Mouse (Mus musculus) hindbrain, embryonic 12.5 days (tissue): ENCODE data around the gene Pea15a. TPM values are rescaled to one million over a fixed set of nuclear protein-coding genes. Genes with fewer than 3 reads are reported as not detected.

ENCODE experiments used
- ATAC-seq: fragments of 200-750 bp; cut with Nextera tagmentation; 2 replicates; pipeline ENCODE4 v1.8.0; 2017; ENCODE audit warnings: moderate TSS enrichment; ENCODE audit not compliant: low FRiP score
- H3K27ac ChIP-seq: fragments of 300-500 bp; sonication (generic); 2 replicates; pipeline ENCODE4 v1.5.1; 2016; ENCODE audit warnings: mild to moderate bottlenecking
- H3K27me3 ChIP-seq: fragments of 300-500 bp; sonication (generic); 2 replicates; pipeline ENCODE4 v1.6.1; 2016; ENCODE audit warnings: mild to moderate bottlenecking
- H3K36me3 ChIP-seq: fragments of 300-500 bp; sonication (generic); 2 replicates; pipeline ENCODE4 v1.6.1; 2016; ENCODE audit warnings: mild to moderate bottlenecking
- H3K4me1 ChIP-seq: fragments of 300-500 bp; sonication (generic); 2 replicates; pipeline ENCODE4 v1.6.1; 2016
- H3K4me2 ChIP-seq: fragments of 300-500 bp; sonication (generic); replicated peaks from 2 replicates; pipeline ENCODE4 v1.6.1; 2016; ENCODE audit warnings: mild to moderate bottlenecking
- H3K4me3 ChIP-seq: fragments of 300-500 bp; sonication (generic); 2 replicates; pipeline ENCODE4 v1.5.1; 2016; ENCODE audit warnings: mild to moderate bottlenecking
- H3K9ac ChIP-seq: fragments of 300-500 bp; sonication (generic); 2 replicates; pipeline ENCODE4 v1.6.1; 2016; ENCODE audit warnings: mild to moderate bottlenecking, moderate library complexity
- H3K9me3 ChIP-seq: fragments of 300-500 bp; sonication (generic); replicated peaks from 2 replicates; pipeline ENCODE4 v1.6.1; 2016; ENCODE audit warnings: mild to moderate bottlenecking
- WGBS: fragments of 180-500 bp; shearing (Covaris S2); methylation state at CpG from one replicate; pipeline ENCODE4 v1.1.7; 2016; 5-methylcytosine and 5-hydroxymethylcytosine counted together
- polyA plus RNA-seq: library from polyadenylated mRNA; unstranded; fragments of >200 nt; fragmentation: Nextera tagmentation; extraction: Ambion mirVana; gene quantifications from 2 replicates; pipeline ENCODE4 v1.2.1, GENCODE M21; 2016

The Pea15a gene
- polyA plus RNA-seq, 1 experiment from 2014 or later, result 363 TPM

GRCm38 (mm10) chr1:172203566-172203965 is 3.0 kb downstream of the Pea15a start:
- no peaks in the 10 kb centered on the region for H3K9me3 ChIP-seq
- ATAC-seq, result no peak
- H3K4me1 ChIP-seq, result peaks cover 76% of the 10 kb centered on the region
- 5% methylated on average over 4 of the region's 4 CpGs for WGBS
- no peaks in the 10 kb centered on the region for H3K27me3 ChIP-seq
- peak overlapping the region; percentile 93 for H3K27ac ChIP-seq
- peaks cover 21% of the 10 kb centered on the region for H3K36me3 ChIP-seq
- peak overlapping the region; percentile 96 for H3K9ac ChIP-seq
- H3K4me2 ChIP-seq, result peak overlapping the region; percentile 88
- peak overlapping the region; percentile 74 for H3K4me3 ChIP-seq

- 0 out of 2 replicates have a peak overlapping the region, but pooled peaks have one; percentile 74 for H3K4me3 ChIP-seq
- H3K36me3 ChIP-seq, result peaks cover 27% of the 10 kb centered on the region
- 14% methylated on average over 2 of the region's 2 CpGs for WGBS
- H3K4me1 ChIP-seq, result peaks cover 76% of the 10 kb centered on the region
- H3K27me3 ChIP-seq, result no peaks in the 10 kb centered on the region
- peak; percentile 53 for ATAC-seq
- H3K9me3 ChIP-seq, result no peaks in the 10 kb centered on the region
- H3K4me2 ChIP-seq, result peak overlapping the region; percentile 88
- peak overlapping the region; percentile 93 for H3K27ac ChIP-seq
- peak overlapping the region; percentile 96 for H3K9ac ChIP-seq
These were observed 3.6 kb downstream of the Pea15a start for GRCm38 (mm10) chr1:172202894-172203522.

GRCm38 (mm10) chr1:172201967-172202880 is 4.4 kb downstream of the Pea15a start:
- Histone ChIP-seq H3K4me3 (peak overlapping the region; percentile 18), H3K9ac (peak overlapping the region; percentile 96; the same call in 1 of the 2 replicates), H3K9me3 (no peaks in the 10 kb centered on the region), H3K4me2 (peak overlapping the region; percentile 88), H3K4me1 (peaks cover 72% of the 10 kb centered on the region), H3K27me3 (no peaks in the 10 kb centered on the region), H3K36me3 (peaks cover 35% of the 10 kb centered on the region), H3K27ac (peak overlapping the region; percentile 93)
- WGBS, result 10% methylated on average over 14 of the region's 14 CpGs
- peak; percentile 6; the same call in 1 of the 2 replicates for ATAC-seq

- Histone ChIP-seq H3K4me3 (0 out of 2 replicates have a peak overlapping the region, but pooled peaks have one; percentile 2), H3K4me2 (peak overlapping the region; percentile 35), H3K4me1 (peaks cover 63% of the 10 kb centered on the region), H3K9ac (peak overlapping the region; percentile 10; the same call in 1 of the 2 replicates), H3K27ac (peak overlapping the region; percentile 93), H3K27me3 (no peaks in the 10 kb centered on the region), H3K9me3 (no peaks in the 10 kb centered on the region), H3K36me3 (peaks cover 47% of the 10 kb centered on the region)
- peak; percentile 72 for ATAC-seq
- 25% methylated on average over 6 of the region's 7 CpGs for WGBS
These were observed 5.6 kb downstream of the Pea15a start for GRCm38 (mm10) chr1:172200871-172201447.

- Histone ChIP-seq H3K9me3 (no peaks in the 10 kb centered on the region), H3K36me3 (peaks cover 54% of the 10 kb centered on the region), H3K27ac (peak overlapping the region; percentile 93), H3K4me1 (peaks cover 55% of the 10 kb centered on the region), H3K4me3 (no peak overlapping the region), H3K27me3 (no peaks in the 10 kb centered on the region), H3K9ac (peak overlapping the region; percentile 10; the same call in 1 of the 2 replicates), H3K4me2 (peak overlapping the region; percentile 35; the same call in 1 of the 2 replicates)
- no peak for ATAC-seq
- WGBS, result 62% methylated on average over 5 of the region's 5 CpGs
These were observed 6.4 kb downstream of the Pea15a start for GRCm38 (mm10) chr1:172200161-172200560.

- Histone ChIP-seq H3K4me2 (no peak overlapping the region), H3K4me3 (no peak overlapping the region), H3K4me1 (peaks cover 46% of the 10 kb centered on the region), H3K9me3 (no peaks in the 10 kb centered on the region), H3K9ac (no peak overlapping the region), H3K27me3 (no peaks in the 10 kb centered on the region), H3K27ac (no peak overlapping the region), H3K36me3 (peaks cover 65% of the 10 kb centered on the region)
- WGBS, result 97% methylated on average over 4 of the region's 4 CpGs
- ATAC-seq, result no peak
These were observed 7.6 kb downstream of the Pea15a start for GRCm38 (mm10) chr1:172198996-172199395.

- peaks cover 39% of the 10 kb centered on the region for H3K4me1 ChIP-seq
- no peaks in the 10 kb centered on the region for H3K27me3 ChIP-seq
- no peak for ATAC-seq
- H3K36me3 ChIP-seq, result peaks cover 70% of the 10 kb centered on the region
- 89% methylated on average over 8 of the region's 8 CpGs for WGBS
- H3K4me2 ChIP-seq, result no peak overlapping the region
- no peak overlapping the region for H3K27ac ChIP-seq
- no peak overlapping the region for H3K4me3 ChIP-seq
- H3K9me3 ChIP-seq, result no peaks in the 10 kb centered on the region
- H3K9ac ChIP-seq, result no peak overlapping the region
These were observed 8.3 kb downstream of the Pea15a start for GRCm38 (mm10) chr1:172198316-172198715.

GRCm38 (mm10) chr1:172197851-172198250 is 8.8 kb downstream of the Pea15a start:
- no peak overlapping the region for H3K4me2 ChIP-seq
- H3K4me3 ChIP-seq, result no peak overlapping the region
- H3K9ac ChIP-seq, result no peak overlapping the region
- no peaks in the 10 kb centered on the region for H3K27me3 ChIP-seq
- H3K4me1 ChIP-seq, result peaks cover 35% of the 10 kb centered on the region
- H3K36me3 ChIP-seq, result peaks cover 71% of the 10 kb centered on the region
- no peak for ATAC-seq
- H3K9me3 ChIP-seq, result no peaks in the 10 kb centered on the region
- no peak overlapping the region for H3K27ac ChIP-seq
- WGBS, result 79% methylated on average over 5 of the region's 5 CpGs

- Histone ChIP-seq H3K4me3 (no peak overlapping the region), H3K9me3 (no peaks in the 10 kb centered on the region), H3K36me3 (peaks cover 78% of the 10 kb centered on the region), H3K4me2 (no peak overlapping the region), H3K9ac (no peak overlapping the region), H3K27ac (no peak overlapping the region), H3K4me1 (peaks cover 28% of the 10 kb centered on the region), H3K27me3 (no peaks in the 10 kb centered on the region)
- no peak for ATAC-seq
- WGBS, result 87% methylated on average over 3 of the region's 3 CpGs
These were observed 9.5 kb downstream of the Pea15a start for GRCm38 (mm10) chr1:172197146-172197545.

GRCm38 (mm10) chr1:172194435-172194834 is 12.2 kb downstream of the Pea15a start:
- no peak overlapping the region for H3K4me2 ChIP-seq
- WGBS, result 81% methylated on average over 8 of the region's 8 CpGs
- H3K9ac ChIP-seq, result peak overlapping the region; percentile 4; the same call in 1 of the 2 replicates
- no peaks in the 10 kb centered on the region for H3K9me3 ChIP-seq
- H3K36me3 ChIP-seq, result peaks cover 79% of the 10 kb centered on the region
- H3K27me3 ChIP-seq, result no peaks in the 10 kb centered on the region
- no peak for ATAC-seq
- H3K27ac ChIP-seq, result 0 out of 2 replicates have a peak overlapping the region, but pooled peaks have one; percentile 48
- H3K4me3 ChIP-seq, result no peak overlapping the region
- H3K4me1 ChIP-seq, result peaks cover 2% of the 10 kb centered on the region; the same call in 1 of the 2 replicates

- ATAC-seq, result no peak
- no peak overlapping the region for H3K9ac ChIP-seq
- no peaks in the 10 kb centered on the region for H3K27me3 ChIP-seq
- no peak overlapping the region for H3K27ac ChIP-seq
- H3K9me3 ChIP-seq, result no peaks in the 10 kb centered on the region
- peaks cover 2% of the 10 kb centered on the region; the same call in 1 of the 2 replicates for H3K4me1 ChIP-seq
- peaks cover 77% of the 10 kb centered on the region for H3K36me3 ChIP-seq
- H3K4me2 ChIP-seq, result no peak overlapping the region
- H3K4me3 ChIP-seq, result no peak overlapping the region
- 97% methylated on average over 3 of the region's 3 CpGs for WGBS
These were observed 14.4 kb downstream of the Pea15a start for GRCm38 (mm10) chr1:172192217-172192616.

GRCm38 (mm10) chr1:172191578-172191977 is 15.0 kb downstream of the Pea15a start:
- no peak overlapping the region for H3K4me2 ChIP-seq
- H3K36me3 ChIP-seq, result peaks cover 77% of the 10 kb centered on the region
- no peak for ATAC-seq
- no peak overlapping the region for H3K9ac ChIP-seq
- 94% methylated on average over 2 of the region's 2 CpGs for WGBS
- H3K9me3 ChIP-seq, result no peaks in the 10 kb centered on the region
- H3K4me3 ChIP-seq, result no peak overlapping the region
- H3K4me1 ChIP-seq, result peaks cover 2% of the 10 kb centered on the region; the same call in 1 of the 2 replicates
- H3K27me3 ChIP-seq, result no peaks in the 10 kb centered on the region
- H3K27ac ChIP-seq, result no peak overlapping the region
